Mouse (Mus musculus) heart, adult 8-10 months (tissue): ENCODE measurements around the gene Csnk2a1. TPM values are rescaled to one million over a fixed set of nuclear protein-coding genes. Genes with fewer than 3 reads are reported as not detected.

Experiments used
- DNase-seq: peaks from one replicate; pipeline ENCODE4 v3.0.0; 2022; ENCODE audit warnings: low spot score
- total RNA-seq, 4 experiments: library from RNA; stranded (reverse); gene quantifications; 2 replicates each; pipeline ENCODE4 v1.2.4; 2022

Gene Csnk2a1
- total RNA-seq, 4 experiments from 2014 or later, result 92.9 to 115 (median 101) TPM

GRCm38 (mm10) chr2:152323971-152324370 lies 97.3 kb downstream of the Csnk2a1 start:
- DNase-seq, result no peak

DNA sequence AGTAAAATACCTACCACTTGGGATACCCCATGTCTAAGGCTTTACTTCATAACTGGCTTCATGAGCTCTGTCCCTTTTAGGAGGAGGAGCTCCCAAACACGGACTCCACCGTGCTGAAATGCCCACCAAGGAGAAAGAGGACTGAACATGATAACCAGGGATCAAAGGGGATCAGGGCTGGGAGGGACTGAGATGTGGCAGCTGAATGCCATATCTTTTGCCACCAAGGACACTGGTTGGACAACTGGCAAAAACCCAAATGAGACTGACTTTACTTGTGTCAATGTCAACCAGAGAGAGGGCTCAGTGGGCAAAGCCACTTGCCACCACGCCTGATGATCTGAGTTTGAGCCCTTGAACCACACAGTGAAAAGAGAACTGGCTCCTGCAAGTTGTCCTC lies 98.2 kb downstream of the Csnk2a1 start:
- DNase-seq, result no peak

DNA sequence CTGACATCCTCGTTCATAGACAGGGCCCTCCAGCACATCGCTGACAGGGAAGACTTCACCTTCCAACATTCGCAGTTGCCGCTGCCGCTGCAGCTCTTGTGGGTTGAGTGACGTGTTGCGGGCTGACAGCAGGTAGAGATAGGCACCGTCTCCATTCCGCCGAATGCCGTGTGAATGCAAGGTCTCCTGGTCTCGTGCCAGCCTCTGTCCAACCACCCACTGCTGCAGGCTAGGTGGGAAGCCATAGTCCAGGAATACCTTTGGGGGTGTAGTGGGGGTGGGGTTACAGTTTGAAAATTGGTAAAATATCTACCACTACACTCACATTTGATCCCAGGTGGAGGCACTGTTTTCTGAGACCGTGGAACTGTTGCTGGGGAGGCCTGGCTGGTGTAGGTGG lies 99.5 kb downstream of the Csnk2a1 start:
- no peak for DNase-seq

DNA sequence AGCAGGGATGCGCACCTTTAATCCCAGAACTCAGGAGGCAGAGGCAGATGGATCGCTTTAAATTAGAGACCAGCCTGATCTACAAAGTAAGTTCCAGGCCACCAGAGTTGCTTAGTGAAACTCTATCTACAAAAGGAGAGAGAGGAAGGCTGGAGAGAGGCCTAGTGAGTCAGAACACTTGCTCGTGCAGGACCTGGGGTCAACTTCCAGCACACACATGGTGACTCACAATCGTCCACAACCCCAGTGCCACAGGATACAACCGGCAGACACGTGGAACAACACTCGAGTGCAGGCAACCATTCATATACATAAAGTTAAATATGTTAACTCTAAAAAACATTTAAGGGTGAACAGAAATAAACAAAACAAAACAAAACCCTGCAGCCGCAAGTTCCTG lies 100.0 kb downstream of the Csnk2a1 start:
- no peak for DNase-seq

DNA sequence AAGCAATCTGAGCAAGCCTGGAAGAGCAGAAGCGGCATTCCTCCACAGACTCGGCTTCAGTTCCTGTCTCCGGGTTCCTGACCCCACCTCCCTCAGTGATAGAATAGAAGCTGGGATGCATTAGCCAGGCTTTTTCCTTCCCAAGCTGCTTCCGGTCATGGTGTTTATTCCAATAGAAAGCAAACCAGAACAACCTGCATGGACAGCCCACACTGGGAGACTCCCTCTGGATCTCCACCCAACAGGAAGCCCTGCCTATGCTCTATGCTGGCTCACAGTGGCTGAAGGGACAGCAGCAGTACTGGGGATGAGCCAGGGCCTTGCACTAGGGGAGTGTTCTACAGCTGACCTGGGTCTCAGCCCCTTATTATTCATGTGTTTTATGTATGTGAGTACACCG lies 101.3 kb downstream of the Csnk2a1 start:
- peak; percentile 48 for DNase-seq

- no peak for DNase-seq
These were observed 104.3 kb downstream of the Csnk2a1 start for GRCm38 (mm10) chr2:152330858-152331423.

Other genes starting within 250 kb of the Csnk2a1 start
- gene Fam110a, start 246.6 kb upstream of the Csnk2a1 start, total RNA-seq, result 1 to 10 TPM; 2.8 to 5.0 (median 4.3) TPM
- gene Slc52a3, start 230.3 kb upstream of the Csnk2a1 start, total RNA-seq, result 1 to 10 TPM; 1.2 to 4.2 (median 2.3) TPM
- gene Scrt2, start 145.3 kb upstream of the Csnk2a1 start, total RNA-seq, result not detected
- 10 to 100 TPM; 19.5 to 33.1 (median 28.9) TPM for gene Srxn1, start 121.3 kb upstream of the Csnk2a1 start, total RNA-seq
- gene Tcf15, start 83.3 kb upstream of the Csnk2a1 start, total RNA-seq, result 10 to 100 TPM; 21.1 to 47.5 (median 28.5) TPM
- 10 to 100 TPM; 37.1 to 41.9 (median 37.5) TPM for gene Tbc1d20, start 67.0 kb downstream of the Csnk2a1 start, total RNA-seq
- gene Rbck1, start 105.8 kb downstream of the Csnk2a1 start, total RNA-seq, result 10 to 100 TPM; 36.1 to 51.7 (median 47.6) TPM
- gene Trib3, start 117.2 kb downstream of the Csnk2a1 start, total RNA-seq, result 1 to 10 TPM; 3.3 to 4.2 (median 4.1) TPM
- gene Nrsn2, start 149.8 kb downstream of the Csnk2a1 start, total RNA-seq, result not detected
- gene Sox12, start 171.2 kb downstream of the Csnk2a1 start, total RNA-seq, result 1 to 10 TPM; 5.5 to 8.5 (median 7.0) TPM
- 1 to 10 TPM; 5.8 to 7.6 (median 6.4) TPM for gene Zcchc3, start 188.2 kb downstream of the Csnk2a1 start, total RNA-seq
- gene 6820408C15Rik, start 188.7 kb downstream of the Csnk2a1 start, total RNA-seq, result 1 to 10 TPM; 1.5 to 2.9 (median 2.3) TPM
- gene Defb23, start 237.8 kb downstream of the Csnk2a1 start, total RNA-seq, result not detected